Comparison of ENCODE assay signal across 9 mouse cellular contexts in the genomic region with DNA sequence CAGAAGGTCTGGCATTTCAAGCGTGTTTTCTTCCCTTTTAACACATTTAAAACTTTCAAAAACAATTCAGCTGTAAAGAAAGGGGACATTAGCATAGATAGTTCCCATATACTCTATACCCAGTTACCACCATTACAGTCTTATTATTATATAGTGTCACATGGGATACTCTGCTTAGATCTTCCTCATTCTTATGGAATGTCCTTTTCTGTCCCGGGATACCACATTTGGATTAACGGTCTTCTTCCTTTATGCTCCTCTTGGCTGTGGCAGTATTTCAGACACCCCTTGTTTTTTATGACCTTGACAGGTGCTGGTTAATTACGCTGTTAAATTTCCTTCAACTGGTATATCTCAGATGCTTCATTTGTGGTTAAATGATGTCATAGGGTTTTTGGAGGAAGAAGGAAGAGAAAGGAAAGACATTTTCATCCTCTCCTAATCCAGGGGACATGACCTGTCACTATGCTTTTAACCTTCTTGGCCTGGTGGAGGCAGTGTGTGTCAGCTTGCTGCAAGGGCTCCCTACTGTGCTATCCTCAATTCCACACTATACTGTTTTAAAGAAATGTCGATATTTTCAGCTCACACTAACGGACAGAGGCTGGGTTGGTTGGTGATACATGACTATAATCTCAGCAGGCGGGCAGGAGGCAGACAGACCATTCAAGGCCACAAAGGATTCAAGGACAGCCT. TPM values are rescaled to one million over a fixed set of nuclear protein-coding genes. Genes with fewer than 3 reads are reported as not detected.
A peak's percentile ranks its signal among the peaks of the same experiment; 100 is the strongest.
DNase-seq lines count a peak whose midpoint lies in the region; ATAC-seq and TF ChIP-seq lines count a peak whose summit lies in the region.
"Had no signal": no experiment of that assay in that cellular context is flagged by ENCODE, and none has a peak within 500 bp of the region (broad histone marks: within the 10 kb centered on the region; RNA-seq: fewer than 3 reads in every experiment).

No protein-coding gene starts in this region.

- H3K36me3 ChIP-seq in heart, postnatal 0 days (replicated peaks; ENCODE audit: control insufficient read depth, insufficient read depth, low read length), result 0 out of 2 replicates have a peak, but pooled peaks cover 7% of the 10 kb centered on the region
- peaks cover 45% of the 10 kb centered on the region for H3K36me3 ChIP-seq in E14TG2a.4 (ENCODE audit: insufficient read depth, low read length)
- peaks cover 22% of the 10 kb centered on the region for H3K36me3 ChIP-seq in forebrain, embryonic 12.5 days (replicated peaks)
- H3K36me3 ChIP-seq in midbrain, embryonic 11.5 days (ENCODE audit: control insufficient read depth, insufficient read depth, low read length), result peaks cover 5% of the 10 kb centered on the region

- intact Hi-C loops in heart, postnatal 25 days (cut with DNase I), result loop anchor here (1.0 kb wide), 1 partner anchor 41 kb away; no protein-coding TSS in a partner anchor

- TF ChIP-seq EP300 in heart, postnatal 0 days (IDR thresholded peaks at IDR 0.05; ENCODE audit: low read depth), result no peak

- peak overlapping the region; percentile 100 for H3K4me2 ChIP-seq in heart, postnatal 0 days (ENCODE audit: low read depth, low read length)
- H3K4me2 ChIP-seq in forebrain, embryonic 12.5 days, result peak overlapping the region; percentile 74
- peak overlapping the region; percentile 54 for H3K4me2 ChIP-seq in midbrain, embryonic 11.5 days

- TF ChIP-seq CTCF in heart, postnatal 0 days (IDR thresholded peaks at IDR 0.05; ENCODE audit: low read depth), result peak; percentile 58
- TF ChIP-seq CTCF in E14TG2a.4 (conservative IDR thresholded peaks at IDR 0.05; ENCODE audit: low read length), result 0 out of 2 replicates have a peak, but pooled peaks have one; percentile 7

- no peak for DNase-seq in heart, postnatal 0 days (ENCODE audit: low spot score)
- no peak for DNase-seq in heart, postnatal 25 days (ENCODE audit: low spot score)
- DNase-seq in midbrain, embryonic 11.5 days (ENCODE audit: low spot score, missing footprints), result peak; percentile 82
- DNase-seq in right cerebral cortex, adult 18-20 months, result no peak
- no peak for DNase-seq in frontal cortex, postnatal 36 days (ENCODE audit: low spot score in 2 of 2)
- no peak for DNase-seq in kidney, adult 11 months
- DNase-seq: cerebellum, adult 9-10 months had no signal

- peaks cover 10% of the 10 kb centered on the region; the same call in 1 of the 2 replicates for H3K4me1 ChIP-seq in heart, postnatal 0 days (ENCODE audit: control insufficient read depth, insufficient read depth)
- peaks cover 72% of the 10 kb centered on the region for H3K4me1 ChIP-seq in E14TG2a.4 (replicated peaks; ENCODE audit: low read depth, low read length)
- peaks cover 15% of the 10 kb centered on the region for H3K4me1 ChIP-seq in forebrain, embryonic 12.5 days
- H3K4me1 ChIP-seq in midbrain, embryonic 11.5 days (ENCODE audit: control insufficient read depth, insufficient read depth, low read length), result peaks cover 5% of the 10 kb centered on the region; the same call in 1 of the 2 replicates

- H3K9me3 ChIP-seq in heart, postnatal 0 days (replicated peaks; ENCODE audit: control insufficient read depth, low read length), result peaks cover 10% of the 10 kb centered on the region
- H3K9me3 ChIP-seq in E14TG2a.4 (ENCODE audit: low read length), result peaks cover 29% of the 10 kb centered on the region
- H3K9me3 ChIP-seq in forebrain, embryonic 12.5 days, result no peaks in the 10 kb centered on the region
- H3K9me3 ChIP-seq in midbrain, embryonic 11.5 days (ENCODE audit: control insufficient read depth, low read length), result no peaks in the 10 kb centered on the region

- H3K27ac ChIP-seq in heart, postnatal 0 days (ENCODE audit: low read depth), result no peak overlapping the region
- no peak overlapping the region for H3K27ac ChIP-seq in forebrain, embryonic 12.5 days
- H3K27ac ChIP-seq in midbrain, embryonic 11.5 days (ENCODE audit: low read depth, low read length), result no peak overlapping the region

- peak overlapping the region; percentile 77 for H3K4me3 ChIP-seq in heart, postnatal 0 days (ENCODE audit: low read depth, low read length)
- H3K4me3 ChIP-seq in E14TG2a.4 (replicated peaks; ENCODE audit: low read length), result peak overlapping the region; percentile 96
- H3K4me3 ChIP-seq in forebrain, embryonic 12.5 days (replicated peaks), result peak overlapping the region; percentile 72
- H3K4me3 ChIP-seq in midbrain, embryonic 11.5 days (ENCODE audit: low read depth, low read length), result peak overlapping the region; percentile 77

- H3K27me3 ChIP-seq in heart, postnatal 0 days (ENCODE audit: control insufficient read depth, insufficient read depth, low read length), result no peaks in the 10 kb centered on the region
- no peaks in the 10 kb centered on the region for H3K27me3 ChIP-seq in E14TG2a.4 (ENCODE audit: insufficient read depth, low read length)
- H3K27me3 ChIP-seq in forebrain, embryonic 12.5 days, result no peaks in the 10 kb centered on the region
- no peaks in the 10 kb centered on the region for H3K27me3 ChIP-seq in midbrain, embryonic 11.5 days (ENCODE audit: control insufficient read depth, insufficient read depth, low read length)

- 46% methylated on average over 7 of the region's 7 CpGs for WGBS in heart, postnatal 0 days
- WGBS in forebrain, embryonic 12.5 days, result 57% methylated on average over 7 of the region's 7 CpGs
- 54% methylated on average over 7 of the region's 7 CpGs for WGBS in midbrain, embryonic 11.5 days

- H3K9ac ChIP-seq in heart, postnatal 0 days (replicated peaks; ENCODE audit: low read depth, low read length), result no peak overlapping the region
- peak overlapping the region; percentile 84; the same call in 1 of the 2 replicates for H3K9ac ChIP-seq in forebrain, embryonic 12.5 days
- peak overlapping the region; percentile 95; the same call in 1 of the 2 replicates for H3K9ac ChIP-seq in midbrain, embryonic 11.5 days (ENCODE audit: low read length)

- ATAC-seq in heart, postnatal 0 days (ENCODE audit: insufficient read depth, low read depth), result no peak
- no peak for ATAC-seq in forebrain, embryonic 12.5 days (ENCODE audit: low FRiP score)
- no peak for ATAC-seq in midbrain, embryonic 11.5 days (ENCODE audit: low FRiP score)

RNA-seq across cellular contexts. Expression of a gene that starts 2.3 kb away (rescaled TPM):
- 20.0 and 28.0 TPM in 2 replicates for total RNA-seq in heart, postnatal 0 days (2014; rRNA removed; ENCODE audit: low replicate concordance)
- polyA plus RNA-seq in heart, postnatal 0 days (2015; fragmentation: Nextera tagmentation; extraction: Ambion mirVana), result 17.4 and 20.1 TPM in 2 replicates
- total RNA-seq in heart, postnatal 25 days (2021), result 10 to 100 TPM; 63.5 to 66.0 TPM
- 43.1 and 46.5 TPM in 2 replicates for polyA plus RNA-seq in forebrain, embryonic 12.5 days (2016; fragmentation: Nextera tagmentation; extraction: Ambion mirVana)
- 95.1 and 102 TPM in 2 replicates for polyA plus RNA-seq in midbrain, embryonic 11.5 days (2014; fragmentation: Nextera tagmentation; extraction: Ambion mirVana)

RNA-seq across cellular contexts. Expression of a gene that starts 40.7 kb away (rescaled TPM):
- total RNA-seq in heart, postnatal 0 days (2014; rRNA removed; ENCODE audit: low replicate concordance), result 24.8 and 43.2 TPM in 2 replicates
- polyA plus RNA-seq in heart, postnatal 0 days (2015; fragmentation: Nextera tagmentation; extraction: Ambion mirVana), result 48.9 and 50.6 TPM in 2 replicates
- 10 to 100 TPM; 34.3 to 38.8 TPM for total RNA-seq in heart, postnatal 25 days (2021)
- 49.3 and 53.3 TPM in 2 replicates for polyA plus RNA-seq in forebrain, embryonic 12.5 days (2016; fragmentation: Nextera tagmentation; extraction: Ambion mirVana)
- 60.2 and 60.4 TPM in 2 replicates for polyA plus RNA-seq in midbrain, embryonic 11.5 days (2014; fragmentation: Nextera tagmentation; extraction: Ambion mirVana)

RNA-seq across cellular contexts. Expression of a gene that starts 58.5 kb away (rescaled TPM):
- total RNA-seq in heart, postnatal 0 days (2014; rRNA removed; ENCODE audit: low replicate concordance), result 19.7 and 34.9 TPM in 2 replicates
- polyA plus RNA-seq in heart, postnatal 0 days (2015; fragmentation: Nextera tagmentation; extraction: Ambion mirVana), result 20.3 and 21.1 TPM in 2 replicates
- total RNA-seq in heart, postnatal 25 days (2021), result 10 to 100 TPM; 38.5 to 43.0 TPM
- 39.4 and 40.3 TPM in 2 replicates for polyA plus RNA-seq in forebrain, embryonic 12.5 days (2016; fragmentation: Nextera tagmentation; extraction: Ambion mirVana)
- 41.2 and 45.1 TPM in 2 replicates for polyA plus RNA-seq in midbrain, embryonic 11.5 days (2014; fragmentation: Nextera tagmentation; extraction: Ambion mirVana)

RNA-seq across cellular contexts. Expression of a gene that starts 59.2 kb away (rescaled TPM):
- total RNA-seq in heart, postnatal 0 days (2014; rRNA removed; ENCODE audit: low replicate concordance), result 301 and 405 TPM in 2 replicates
- polyA plus RNA-seq in heart, postnatal 0 days (2015; fragmentation: Nextera tagmentation; extraction: Ambion mirVana), result 3,491 and 3,728 TPM in 2 replicates
- 1,000 to 10,000 TPM; 1,789 to 1,861 TPM for total RNA-seq in heart, postnatal 25 days (2021)
- 751 and 758 TPM in 2 replicates for polyA plus RNA-seq in forebrain, embryonic 12.5 days (2016; fragmentation: Nextera tagmentation; extraction: Ambion mirVana)
- 778 and 822 TPM in 2 replicates for polyA plus RNA-seq in midbrain, embryonic 11.5 days (2014; fragmentation: Nextera tagmentation; extraction: Ambion mirVana)
